Mouse (Mus musculus) testis, adult 2 months (tissue): ENCODE measurements around the gene Gtf3c4.

Source experiments
- CTCF ChIP-seq: fragments of 200-500 bp; IDR thresholded peaks from 2 replicates; pipeline ENCODE4 v1.5.1; 2012; ENCODE audit warnings: low read depth, mild to moderate bottlenecking, inconsistent platforms, low read length, moderate library complexity; ENCODE audit not compliant: control insufficient read depth, insufficient read depth, insufficient replicate concordance
- POLR2A ChIP-seq: fragments of 200-500 bp; IDR thresholded peaks from 2 replicates; pipeline ENCODE4 v1.6.1; 2012; ENCODE audit warnings: low read depth, mild to moderate bottlenecking, inconsistent platforms, low read length, moderate library complexity; ENCODE audit not compliant: control insufficient read depth

DNA sequence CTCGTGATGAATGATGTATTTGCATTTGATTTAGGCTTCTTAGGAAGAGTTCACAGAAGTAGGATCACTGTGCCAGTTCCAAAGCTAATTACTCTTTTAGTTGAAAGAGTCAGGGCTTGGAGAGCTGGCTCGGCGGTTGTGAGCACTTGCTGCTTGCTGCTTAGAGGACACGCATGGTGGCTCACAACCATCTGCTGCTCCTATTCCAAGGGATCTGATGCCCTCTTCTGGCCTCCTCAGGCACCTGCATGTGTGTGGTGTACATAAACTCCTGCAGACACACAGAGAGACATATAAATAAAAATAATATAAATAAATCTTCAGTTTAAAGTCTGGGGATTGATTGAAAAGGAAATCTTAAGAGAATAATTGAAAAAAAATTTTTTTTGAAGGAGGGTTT is 58.9 kb downstream of the Gtf3c4 start:
- TF ChIP-seq CTCF (no peak), POLR2A (no peak)
